8 mouse cellular contexts compared by ENCODE assay signal in the genomic region with DNA sequence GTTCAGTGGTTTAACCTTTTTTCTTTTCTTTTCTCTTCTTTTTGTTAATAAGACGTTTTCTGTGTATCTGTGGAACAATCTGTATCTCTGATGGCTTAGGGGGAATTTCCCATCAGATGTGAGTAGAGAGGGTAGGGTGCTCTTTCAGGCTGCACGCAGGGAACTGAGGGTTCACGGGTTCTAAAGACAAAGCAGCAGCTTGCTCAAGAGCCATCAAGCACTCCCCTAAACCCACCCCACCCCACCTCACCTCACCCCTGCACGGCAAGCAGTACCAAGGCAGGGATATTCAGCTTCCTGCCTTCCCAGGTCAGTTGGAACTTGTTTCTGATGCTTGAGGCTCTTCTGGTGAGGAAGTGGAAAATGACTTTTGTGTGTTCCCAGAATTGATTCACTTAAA. TPM values are rescaled to one million over a fixed set of nuclear protein-coding genes. Genes with fewer than 3 reads are reported as not detected.
DNase-seq lines count a peak whose midpoint lies in the region; ATAC-seq and TF ChIP-seq lines count a peak whose summit lies in the region.

No protein-coding gene starts in this region.

- intact Hi-C loops in heart, postnatal 14 days (cut with DNase I) = no loop called here

- H3K27me3 ChIP-seq in heart, postnatal 0 days (ENCODE audit: control insufficient read depth, insufficient read depth, low read length) = no peaks in the 10 kb centered on the region
- H3K27me3 ChIP-seq in hindbrain, embryonic 13.5 days = no peaks in the 10 kb centered on the region
- no peaks in the 10 kb centered on the region for H3K27me3 ChIP-seq in midbrain, embryonic 16.5 days (ENCODE audit: control insufficient read depth, insufficient read depth, low read depth, low read length)

- H3K4me2 ChIP-seq in heart, postnatal 0 days (ENCODE audit: low read depth, low read length) = peak overlapping the region; percentile 93
- H3K4me2 ChIP-seq in hindbrain, embryonic 13.5 days = peak overlapping the region; percentile 75
- H3K4me2 ChIP-seq in midbrain, embryonic 16.5 days (ENCODE audit: low read length) = peak overlapping the region; percentile 66

- peak overlapping the region; percentile 64; the same call in 1 of the 2 replicates for H3K9ac ChIP-seq in heart, postnatal 0 days (replicated peaks; ENCODE audit: low read depth, low read length)
- peak overlapping the region; percentile 76 for H3K9ac ChIP-seq in hindbrain, embryonic 13.5 days
- H3K9ac ChIP-seq in midbrain, embryonic 16.5 days (ENCODE audit: low read depth, low read length) = no peak overlapping the region

- H3K9me3 ChIP-seq in heart, postnatal 0 days (replicated peaks; ENCODE audit: control insufficient read depth, low read length) = no peaks in the 10 kb centered on the region
- peaks cover 2% of the 10 kb centered on the region; the same call in 1 of the 2 replicates for H3K9me3 ChIP-seq in hindbrain, embryonic 13.5 days
- H3K9me3 ChIP-seq in midbrain, embryonic 16.5 days (replicated peaks; ENCODE audit: control insufficient read depth, low read length, poor library complexity, severe bottlenecking) = no peaks in the 10 kb centered on the region

- no peak for TF ChIP-seq CTCF in heart, postnatal 0 days (IDR thresholded peaks at IDR 0.05; ENCODE audit: low read depth)

- no peak for TF ChIP-seq EP300 in heart, postnatal 0 days (IDR thresholded peaks at IDR 0.05; ENCODE audit: low read depth)

- no peak for DNase-seq in heart, postnatal 0 days (ENCODE audit: low spot score)
- DNase-seq in heart, postnatal 14 days = no peak
- DNase-seq in MEL-GATA-1-ER (ENCODE audit: extremely low read depth, low read depth) = peak; percentile 36
- no peak for DNase-seq in layer of hippocampus, adult 18-20 months (ENCODE audit: low spot score in 2 of 2)
- no peak for DNase-seq in right cerebral cortex, postnatal 14 days
- no peak for DNase-seq in c-Kit-positive CD71-positive TER-119-positive erythroid progenitor cells, embryonic 14.5 days (ENCODE audit: low spot score)

- H3K4me1 ChIP-seq in heart, postnatal 0 days (ENCODE audit: control insufficient read depth, insufficient read depth) = no peaks in the 10 kb centered on the region
- H3K4me1 ChIP-seq in hindbrain, embryonic 13.5 days (replicated peaks) = peaks cover 21% of the 10 kb centered on the region
- H3K4me1 ChIP-seq in midbrain, embryonic 16.5 days (ENCODE audit: control insufficient read depth, insufficient read depth, low read length) = no peaks in the 10 kb centered on the region; the same call in none of the 2 replicates

- H3K4me3 ChIP-seq in heart, postnatal 0 days (ENCODE audit: low read depth, low read length) = peak overlapping the region; percentile 69
- H3K4me3 ChIP-seq in hindbrain, embryonic 13.5 days = peak overlapping the region; percentile 55
- H3K4me3 ChIP-seq in midbrain, embryonic 16.5 days (ENCODE audit: low read depth, low read length) = peak overlapping the region; percentile 45

- no peaks in the 10 kb centered on the region for H3K36me3 ChIP-seq in heart, postnatal 0 days (replicated peaks; ENCODE audit: control insufficient read depth, insufficient read depth, low read length)
- no peaks in the 10 kb centered on the region for H3K36me3 ChIP-seq in hindbrain, embryonic 13.5 days
- no peaks in the 10 kb centered on the region for H3K36me3 ChIP-seq in midbrain, embryonic 16.5 days (ENCODE audit: control insufficient read depth, insufficient read depth, low read length)

- no peak for ATAC-seq in heart, postnatal 0 days (ENCODE audit: insufficient read depth, low read depth)
- ATAC-seq in hindbrain, embryonic 13.5 days (ENCODE audit: low FRiP score) = no peak
- peak; percentile 47; the same call in 1 of the 2 replicates for ATAC-seq in midbrain, embryonic 16.5 days

- 22% methylated on average over 4 of the region's 4 CpGs for WGBS in heart, postnatal 0 days
- WGBS in hindbrain, embryonic 13.5 days = 5% methylated on average over 4 of the region's 4 CpGs
- WGBS in midbrain, embryonic 16.5 days = 5% methylated on average over 4 of the region's 4 CpGs

- no peak overlapping the region for H3K27ac ChIP-seq in heart, postnatal 0 days (ENCODE audit: low read depth)
- H3K27ac ChIP-seq in hindbrain, embryonic 13.5 days = no peak overlapping the region
- H3K27ac ChIP-seq in midbrain, embryonic 16.5 days (ENCODE audit: low read length) = no peak overlapping the region

RNA-seq across cellular contexts. Expression of a gene that starts 0.8 kb away (rescaled TPM):
- 2.0 and 2.8 TPM in 2 replicates for total RNA-seq in heart, postnatal 0 days (2014; rRNA removed; ENCODE audit: low replicate concordance)
- 0.99 and 1.4 TPM in 2 replicates for polyA plus RNA-seq in heart, postnatal 0 days (2015; fragmentation: Nextera tagmentation; extraction: Ambion mirVana)
- total RNA-seq in heart, postnatal 14 days (2021) = 1 to 10 TPM; 4.7 to 4.9 TPM
- 9.9 TPM in 2 replicates for polyA plus RNA-seq in hindbrain, embryonic 13.5 days (2015; fragmentation: Nextera tagmentation; extraction: Ambion mirVana)
- polyA plus RNA-seq in midbrain, embryonic 16.5 days (2015; fragmentation: Nextera tagmentation; extraction: Ambion mirVana) = 10.6 and 12.4 TPM in 2 replicates
- total RNA-seq in layer of hippocampus, adult 18-20 months (2021) = 1 to 10 TPM; 6.3 to 6.5 TPM
